Mouse (Mus musculus): ENCODE measurements around the gene Scfd2.

- TF ChIP-seq GATA1 (IDR thresholded peaks at IDR 0.05; ENCODE audit: low read length) (no peak), TAL1 (IDR thresholded peaks at IDR 0.05; ENCODE audit: low read length) (no peak)
These were observed 46.9 kb downstream of the Scfd2 start for GRCm38 (mm10) chr5:74484646-74485045.

All from erythroblast, embryonic 14.5 days (primary cell).